Mouse (Mus musculus): ENCODE results near the gene Nfatc2ip. TPM values are rescaled to one million over a fixed set of nuclear protein-coding genes. Genes with fewer than 3 reads are reported as not detected.

Nfatc2ip gene
- polyA plus RNA-seq, 1 experiment from 2014 or later: 4.0 TPM

- 89% methylated on average over 8 of the region's 8 CpGs for WGBS
- H3K36me3 ChIP-seq (replicated peaks; ENCODE audit: control insufficient read depth, insufficient read depth): peaks cover 59% of the 10 kb centered on the region
- no peak for ATAC-seq (ENCODE audit: low FRiP score)
Measured at GRCm38 (mm10) chr7:126368367-126368766, 28.2 kb downstream of the Nfatc2ip start.

DNA sequence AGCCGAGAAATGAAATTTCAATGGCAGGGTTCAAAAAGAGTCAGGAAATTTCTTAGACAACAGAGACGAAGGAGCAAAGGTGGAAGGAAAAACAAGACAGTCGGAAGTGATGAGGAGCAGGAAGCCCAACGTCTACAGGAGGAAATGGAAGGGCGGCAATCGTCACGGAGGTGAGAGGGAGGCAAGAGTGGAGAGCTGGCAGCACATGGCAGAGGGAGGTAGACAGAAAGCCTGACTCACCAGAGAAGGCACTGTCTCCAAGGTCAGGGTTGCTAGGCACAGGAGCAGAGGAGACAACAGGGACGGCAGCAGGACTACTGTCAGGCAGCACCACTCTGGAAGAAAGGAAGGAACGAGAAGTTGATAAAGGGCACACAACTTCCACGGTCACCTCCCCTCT, 28.9 kb downstream of the Nfatc2ip start:
- H3K9me3 ChIP-seq (ENCODE audit: control insufficient read depth, low read length): no peaks in the 10 kb centered on the region
- WGBS: 88% methylated on average over 10 of the region's 10 CpGs
- no peak overlapping the region for H3K4me2 ChIP-seq (replicated peaks)
- H3K9ac ChIP-seq: no peak overlapping the region
- H3K27ac ChIP-seq: no peak overlapping the region
- no peak overlapping the region for H3K4me3 ChIP-seq (replicated peaks; ENCODE audit: low read length)
- DNase-seq (ENCODE audit: low spot score) (no peak), ATAC-seq (ENCODE audit: low FRiP score) (no peak)
- H3K36me3 ChIP-seq (replicated peaks; ENCODE audit: control insufficient read depth, insufficient read depth): peaks cover 53% of the 10 kb centered on the region
- no peaks in the 10 kb centered on the region for H3K4me1 ChIP-seq (replicated peaks; ENCODE audit: control insufficient read depth, insufficient read depth, low read length)
- no peaks in the 10 kb centered on the region for H3K27me3 ChIP-seq (ENCODE audit: control insufficient read depth, insufficient read depth, low read length)

More at GRCm38 (mm10) chr7:126368367-126368766, 28.2 kb downstream of the Nfatc2ip start:
- Histone ChIP-seq H3K27me3 (ENCODE audit: control insufficient read depth, insufficient read depth, low read length) (no peaks in the 10 kb centered on the region), H3K4me2 (replicated peaks) (no peak overlapping the region), H3K4me3 (replicated peaks; ENCODE audit: low read length) (no peak overlapping the region), H3K9ac (no peak overlapping the region), H3K4me1 (replicated peaks; ENCODE audit: control insufficient read depth, insufficient read depth, low read length) (no peaks in the 10 kb centered on the region), H3K9me3 (ENCODE audit: control insufficient read depth, low read length) (no peaks in the 10 kb centered on the region), H3K27ac (no peak overlapping the region)
- DNase-seq (ENCODE audit: low spot score): no peak

GRCm38 (mm10) chr7:126363038-126363437, 33.5 kb downstream of the Nfatc2ip start:
- peaks cover 17% of the 10 kb centered on the region; the same call in 1 of the 2 replicates for H3K36me3 ChIP-seq (replicated peaks; ENCODE audit: control insufficient read depth, insufficient read depth)
- no peak overlapping the region for H3K4me3 ChIP-seq (replicated peaks; ENCODE audit: low read length)
- H3K4me2 ChIP-seq (replicated peaks): no peak overlapping the region
- H3K9me3 ChIP-seq (ENCODE audit: control insufficient read depth, low read length): no peaks in the 10 kb centered on the region
- no peak overlapping the region for H3K27ac ChIP-seq
- DNase-seq (ENCODE audit: low spot score) (no peak), ATAC-seq (ENCODE audit: low FRiP score) (no peak)
- H3K27me3 ChIP-seq (ENCODE audit: control insufficient read depth, insufficient read depth, low read length): no peaks in the 10 kb centered on the region
- no peak overlapping the region for H3K9ac ChIP-seq
- no peaks in the 10 kb centered on the region for H3K4me1 ChIP-seq (replicated peaks; ENCODE audit: control insufficient read depth, insufficient read depth, low read length)
- 85% methylated on average over 6 of the region's 6 CpGs for WGBS

GRCm38 (mm10) chr7:126359049-126359448, 37.5 kb downstream of the Nfatc2ip start:
- Histone ChIP-seq H3K4me3 (replicated peaks; ENCODE audit: low read length) (no peak overlapping the region), H3K9ac (no peak overlapping the region), H3K36me3 (replicated peaks; ENCODE audit: control insufficient read depth, insufficient read depth) (peaks cover 5% of the 10 kb centered on the region; the same call in 1 of the 2 replicates), H3K4me2 (replicated peaks) (no peak overlapping the region), H3K9me3 (ENCODE audit: control insufficient read depth, low read length) (no peaks in the 10 kb centered on the region), H3K4me1 (replicated peaks; ENCODE audit: control insufficient read depth, insufficient read depth, low read length) (no peaks in the 10 kb centered on the region), H3K27me3 (ENCODE audit: control insufficient read depth, insufficient read depth, low read length) (no peaks in the 10 kb centered on the region), H3K27ac (no peak overlapping the region)
- 70% methylated on average over 13 of the region's 13 CpGs for WGBS
- ATAC-seq (ENCODE audit: low FRiP score) (no peak), DNase-seq (ENCODE audit: low spot score) (no peak)

DNA sequence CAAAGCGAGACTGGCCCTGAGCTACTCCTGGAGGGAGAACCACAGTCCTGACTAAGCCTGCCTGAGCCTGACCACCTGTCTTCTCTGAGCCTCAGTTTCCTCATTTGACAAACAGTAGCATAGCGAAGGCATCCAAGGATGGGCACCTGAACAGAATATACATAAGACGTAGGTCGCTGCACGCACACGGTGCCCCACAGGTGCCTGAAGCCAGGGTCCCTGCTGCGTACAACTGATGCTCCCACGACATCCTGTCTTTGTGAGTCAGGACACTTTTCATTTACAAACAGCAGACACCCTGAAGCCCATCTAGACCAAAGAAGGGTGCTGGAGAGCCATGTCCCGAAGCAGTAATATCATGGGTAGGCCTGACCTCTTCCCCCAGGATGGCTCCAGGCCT, 38.1 kb downstream of the Nfatc2ip start:
- H3K4me2 ChIP-seq (replicated peaks): no peak overlapping the region
- 94% methylated on average over 9 of the region's 9 CpGs for WGBS
- H3K4me3 ChIP-seq (replicated peaks; ENCODE audit: low read length): no peak overlapping the region
- no peaks in the 10 kb centered on the region for H3K27me3 ChIP-seq (ENCODE audit: control insufficient read depth, insufficient read depth, low read length)
- H3K36me3 ChIP-seq (replicated peaks; ENCODE audit: control insufficient read depth, insufficient read depth): no peaks in the 10 kb centered on the region
- no peak overlapping the region for H3K9ac ChIP-seq
- no peaks in the 10 kb centered on the region for H3K9me3 ChIP-seq (ENCODE audit: control insufficient read depth, low read length)
- ATAC-seq (ENCODE audit: low FRiP score): no peak
- DNase-seq (ENCODE audit: low spot score): no peak
- H3K27ac ChIP-seq: no peak overlapping the region
- H3K4me1 ChIP-seq (replicated peaks; ENCODE audit: control insufficient read depth, insufficient read depth, low read length): no peaks in the 10 kb centered on the region

DNA sequence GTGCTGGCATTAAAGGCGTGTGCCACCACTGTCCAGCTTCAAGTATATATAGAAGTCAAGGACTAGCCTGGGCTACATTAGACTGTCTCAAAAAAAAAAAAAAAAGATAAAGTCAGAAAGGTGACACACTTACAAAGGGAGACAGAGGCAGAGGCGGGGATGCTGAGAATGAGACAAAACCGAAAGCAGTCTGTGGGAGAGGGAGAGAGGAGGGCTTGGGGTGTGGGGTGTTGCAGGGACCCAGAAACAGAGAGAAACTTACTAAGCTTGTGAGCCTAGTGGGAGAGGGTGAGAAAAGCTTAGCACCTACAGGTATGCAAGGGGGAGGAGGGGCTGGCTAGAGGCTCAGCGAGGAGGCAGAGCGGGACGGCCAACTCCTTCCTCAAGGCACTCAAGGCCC, 38.7 kb downstream of the Nfatc2ip start:
- 94% methylated on average over 6 of the region's 6 CpGs for WGBS
- Histone ChIP-seq H3K27me3 (ENCODE audit: control insufficient read depth, insufficient read depth, low read length) (no peaks in the 10 kb centered on the region), H3K36me3 (replicated peaks; ENCODE audit: control insufficient read depth, insufficient read depth) (no peaks in the 10 kb centered on the region), H3K4me2 (replicated peaks) (no peak overlapping the region), H3K9me3 (ENCODE audit: control insufficient read depth, low read length) (no peaks in the 10 kb centered on the region), H3K9ac (no peak overlapping the region), H3K4me1 (replicated peaks; ENCODE audit: control insufficient read depth, insufficient read depth, low read length) (no peaks in the 10 kb centered on the region), H3K27ac (no peak overlapping the region), H3K4me3 (replicated peaks; ENCODE audit: low read length) (no peak overlapping the region)
- DNase-seq (ENCODE audit: low spot score): no peak
- ATAC-seq (ENCODE audit: low FRiP score): no peak

GRCm38 (mm10) chr7:126356793-126357591, 39.5 kb downstream of the Nfatc2ip start:
- Histone ChIP-seq H3K4me2 (replicated peaks) (no peak overlapping the region), H3K4me3 (replicated peaks; ENCODE audit: low read length) (no peak overlapping the region), H3K27ac (no peak overlapping the region), H3K4me1 (replicated peaks; ENCODE audit: control insufficient read depth, insufficient read depth, low read length) (no peaks in the 10 kb centered on the region), H3K9me3 (ENCODE audit: control insufficient read depth, low read length) (no peaks in the 10 kb centered on the region), H3K36me3 (replicated peaks; ENCODE audit: control insufficient read depth, insufficient read depth) (no peaks in the 10 kb centered on the region), H3K27me3 (ENCODE audit: control insufficient read depth, insufficient read depth, low read length) (no peaks in the 10 kb centered on the region), H3K9ac (no peak overlapping the region)
- DNase-seq (ENCODE audit: low spot score) (no peak), ATAC-seq (ENCODE audit: low FRiP score) (no peak)
- WGBS: 49% methylated on average over 7 of the region's 7 CpGs

GRCm38 (mm10) chr7:126355847-126356597, 40.5 kb downstream of the Nfatc2ip start:
- H3K4me3 ChIP-seq (replicated peaks; ENCODE audit: low read length): no peak overlapping the region
- ATAC-seq (ENCODE audit: low FRiP score) (no peak), DNase-seq (ENCODE audit: low spot score) (no peak)
- no peaks in the 10 kb centered on the region for H3K36me3 ChIP-seq (replicated peaks; ENCODE audit: control insufficient read depth, insufficient read depth)
- H3K4me1 ChIP-seq (replicated peaks; ENCODE audit: control insufficient read depth, insufficient read depth, low read length): no peaks in the 10 kb centered on the region
- no peaks in the 10 kb centered on the region for H3K27me3 ChIP-seq (ENCODE audit: control insufficient read depth, insufficient read depth, low read length)
- no peaks in the 10 kb centered on the region for H3K9me3 ChIP-seq (ENCODE audit: control insufficient read depth, low read length)
- 0 out of 2 replicates have a peak overlapping the region, but pooled peaks have one; percentile 14 for H3K27ac ChIP-seq
- H3K9ac ChIP-seq: no peak overlapping the region
- WGBS: 52% methylated on average over 5 of the region's 5 CpGs
- H3K4me2 ChIP-seq (replicated peaks): no peak overlapping the region

- Histone ChIP-seq H3K27me3 (ENCODE audit: control insufficient read depth, insufficient read depth, low read length) (no peaks in the 10 kb centered on the region), H3K9me3 (ENCODE audit: control insufficient read depth, low read length) (no peaks in the 10 kb centered on the region), H3K9ac (no peak overlapping the region), H3K4me1 (replicated peaks; ENCODE audit: control insufficient read depth, insufficient read depth, low read length) (no peaks in the 10 kb centered on the region), H3K36me3 (replicated peaks; ENCODE audit: control insufficient read depth, insufficient read depth) (no peaks in the 10 kb centered on the region), H3K4me3 (replicated peaks; ENCODE audit: low read length) (no peak overlapping the region), H3K4me2 (replicated peaks) (no peak overlapping the region), H3K27ac (no peak overlapping the region)
- WGBS: 55% methylated on average over 14 of the region's 14 CpGs
- DNase-seq (ENCODE audit: low spot score) (no peak), ATAC-seq (ENCODE audit: low FRiP score) (no peak)
Measured at GRCm38 (mm10) chr7:126354738-126355614, 41.6 kb downstream of the Nfatc2ip start.

All from hindbrain, embryonic 14.5 days (tissue).